Mouse (Mus musculus): ENCODE data around the gene Gm10591. TPM values are rescaled to one million over a fixed set of nuclear protein-coding genes. Genes with fewer than 3 reads are reported as not detected.
"Not testable (repeated sequence)": the region's sequence is repeated elsewhere in the genome, so short reads cannot be mapped to it uniquely, and the experiment has no call there.

Gene Gm10591
- not detected in 2 replicates for polyA plus RNA-seq (2012; ENCODE audit: insufficient read depth, insufficient read length, missing spikeins)

DNA sequence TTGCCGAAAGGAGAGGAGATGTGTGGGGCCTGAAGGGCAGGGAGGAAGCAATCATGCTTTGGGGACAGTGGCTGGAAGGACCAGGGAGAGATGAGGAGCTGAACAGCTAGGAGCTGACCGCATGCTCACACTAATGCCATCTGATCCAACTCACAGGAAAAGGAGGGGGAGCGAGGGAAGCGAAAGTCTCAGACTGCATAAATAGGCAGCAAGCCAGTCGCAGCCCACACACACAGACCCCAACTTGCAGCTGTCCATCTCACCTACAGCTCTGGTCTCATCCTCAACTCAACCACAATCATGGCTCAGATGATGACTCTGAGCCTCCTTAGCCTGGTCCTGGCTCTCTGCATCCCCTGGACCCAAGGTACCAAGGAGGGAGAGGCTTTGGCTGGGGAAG, at the start of gene Gm10591:
Gene Gm10591, plus strand, starts transcription at position 301 of the 400 bp plus-strand sequence.
- not testable (repeated sequence) for H3K27ac ChIP-seq (ENCODE audit: insufficient read depth, low read depth, low read length); H3K4me1 ChIP-seq (ENCODE audit: control insufficient read depth, insufficient read depth, low read length); H3K4me3 ChIP-seq (ENCODE audit: insufficient read depth, low read length)

DNA sequence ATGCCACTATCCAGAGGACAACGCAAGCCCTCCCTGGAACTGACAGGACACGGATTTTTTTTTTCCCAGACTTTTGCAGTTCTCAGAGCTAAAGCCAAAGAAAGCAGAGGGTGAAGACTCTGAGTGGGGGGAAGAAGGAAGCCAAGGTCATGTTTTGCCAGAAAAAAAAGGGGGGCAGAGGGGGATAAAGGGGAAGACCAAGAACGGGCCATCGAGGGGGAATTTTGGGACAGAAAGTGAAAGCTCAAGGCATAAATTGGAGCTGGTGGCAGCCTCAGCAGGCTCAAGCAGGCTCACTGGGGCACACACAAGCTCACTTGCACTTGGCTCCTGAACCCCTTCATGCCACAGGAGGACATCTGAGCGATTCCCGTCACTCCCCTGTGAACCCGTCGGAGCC, 17.4 kb downstream of the Gm10591 start, which contains the start of gene Gm2564:
Gene Gm2564, plus strand, starts transcription at position 301 of the 400 bp plus-strand sequence.
- not testable (repeated sequence) for H3K4me3 ChIP-seq (ENCODE audit: insufficient read depth, low read length); H3K4me1 ChIP-seq (ENCODE audit: control insufficient read depth, insufficient read depth, low read length); H3K27ac ChIP-seq (ENCODE audit: insufficient read depth, low read depth, low read length)

DNA sequence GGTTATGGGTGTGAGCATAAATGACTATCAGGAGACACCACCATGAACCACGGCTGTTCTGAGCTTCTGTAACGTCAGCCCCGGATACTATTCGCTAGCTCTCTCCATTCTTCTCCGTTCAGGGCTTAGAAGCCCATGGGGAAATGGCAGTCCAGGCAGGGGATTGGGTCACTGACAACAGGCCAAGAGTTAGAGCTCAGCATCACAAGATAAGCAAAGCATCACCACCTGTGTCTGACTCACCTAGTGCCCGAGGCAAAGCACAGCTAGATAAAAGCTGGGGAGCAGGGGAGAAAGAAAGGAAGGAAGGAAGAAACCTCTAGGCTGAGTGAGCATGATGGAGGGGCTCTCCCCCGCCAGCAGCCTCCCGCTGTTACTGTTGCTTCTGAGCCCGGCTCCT, 43.0 kb downstream of the Gm10591 start, which contains the start of gene Ccl27b:
Gene Ccl27b, plus strand, starts transcription at position 301 of the 400 bp plus-strand sequence.
- not testable (repeated sequence) for H3K4me1 ChIP-seq (ENCODE audit: control insufficient read depth, insufficient read depth, low read length); H3K4me3 ChIP-seq (ENCODE audit: insufficient read depth, low read length)

DNA sequence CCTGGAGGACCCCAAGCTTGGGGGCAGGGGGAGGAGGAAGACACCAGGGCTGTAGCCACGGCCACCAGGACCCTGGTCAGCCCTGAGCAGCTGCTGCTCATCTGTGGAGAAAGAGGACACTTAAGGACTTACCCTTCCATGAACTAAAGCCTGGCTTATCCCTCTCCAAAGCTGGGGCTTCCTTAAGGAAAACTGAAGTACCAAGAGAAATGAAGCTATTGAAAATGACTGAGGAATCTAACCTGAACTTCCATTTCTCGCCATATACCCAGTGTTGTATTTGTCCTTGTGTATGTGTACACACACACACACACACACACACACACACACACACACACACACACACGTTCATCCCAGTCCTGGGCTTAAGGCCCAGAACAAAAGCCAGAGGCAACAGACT, 49.8 kb downstream of the Gm10591 start, which contains the start of gene Il11ra2:
Gene Il11ra2, minus strand, starts transcription at position 101 of the 400 bp plus-strand sequence.
- H3K27ac ChIP-seq (ENCODE audit: insufficient read depth, low read depth, low read length); H3K4me3 ChIP-seq (ENCODE audit: insufficient read depth, low read length); H3K4me1 ChIP-seq (ENCODE audit: control insufficient read depth, insufficient read depth, low read length): not testable (repeated sequence)

More for the DNA sequence above, 43.0 kb downstream of the Gm10591 start, which contains the start of gene Ccl27b:
- H3K27ac ChIP-seq (ENCODE audit: insufficient read depth, low read depth, low read length) = not testable (repeated sequence)

Other genes starting within 250 kb of the Gm10591 start
- gene Gm21586, start 172.8 kb upstream of the Gm10591 start, polyA plus RNA-seq (2012; ENCODE audit: insufficient read depth, insufficient read length, missing spikeins) = not detected in 2 replicates
- not detected in 2 replicates for gene Gm2163, start 145.4 kb upstream of the Gm10591 start, polyA plus RNA-seq (2012; ENCODE audit: insufficient read depth, insufficient read length, missing spikeins)
- gene Fam205a2, start 84.0 kb upstream of the Gm10591 start, polyA plus RNA-seq (2012; ENCODE audit: insufficient read depth, insufficient read length, missing spikeins) = not detected in 2 replicates
- not detected in 2 replicates for gene Gm2564, start 17.5 kb downstream of the Gm10591 start, polyA plus RNA-seq (2012; ENCODE audit: insufficient read depth, insufficient read length, missing spikeins)
- not detected in 2 replicates for gene Ccl27b, start 43.1 kb downstream of the Gm10591 start, polyA plus RNA-seq (2012; ENCODE audit: insufficient read depth, insufficient read length, missing spikeins)
- gene Il11ra2, start 49.7 kb downstream of the Gm10591 start, polyA plus RNA-seq (2012; ENCODE audit: insufficient read depth, insufficient read length, missing spikeins) = not detected in 2 replicates
- gene 4930578G10Rik, start 123.3 kb downstream of the Gm10591 start, polyA plus RNA-seq (2012; ENCODE audit: insufficient read depth, insufficient read length, missing spikeins) = not detected in 2 replicates
- gene Ccl19, start 144.4 kb downstream of the Gm10591 start, polyA plus RNA-seq (2012; ENCODE audit: insufficient read depth, insufficient read length, missing spikeins) = not detected in 2 replicates
- not detected in 2 replicates for gene Ccl21a, start 161.8 kb downstream of the Gm10591 start, polyA plus RNA-seq (2012; ENCODE audit: insufficient read depth, insufficient read length, missing spikeins)
- gene Fam205a1, start 241.7 kb downstream of the Gm10591 start, polyA plus RNA-seq (2012; ENCODE audit: insufficient read depth, insufficient read length, missing spikeins) = not detected in 2 replicates
- not detected in 2 replicates for gene Gm12394, start 244.6 kb downstream of the Gm10591 start, polyA plus RNA-seq (2012; ENCODE audit: insufficient read depth, insufficient read length, missing spikeins)

All from bone marrow macrophage, adult 2 months (primary cell).